20 mouse cellular contexts compared by ENCODE assay signal in the genomic region with DNA sequence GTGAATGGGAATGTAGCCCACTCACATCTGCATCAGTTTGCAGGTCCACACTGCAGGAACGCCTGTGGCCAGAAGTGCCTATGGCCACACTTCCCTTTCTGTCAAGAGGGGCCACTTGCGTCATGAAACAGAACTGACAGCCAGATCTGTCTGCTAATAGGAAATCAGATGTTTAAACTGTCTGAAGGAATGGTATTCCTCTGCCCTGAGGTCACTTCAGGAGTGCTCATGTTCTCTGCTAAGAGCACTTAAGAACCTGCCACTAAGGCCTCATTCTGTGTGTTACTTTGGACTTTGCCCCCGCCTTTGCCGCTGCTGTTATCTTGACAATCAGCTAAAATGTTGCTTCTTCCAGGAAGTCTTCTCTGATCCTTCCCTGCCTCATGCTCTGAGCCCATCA. TPM values are rescaled to one million over a fixed set of nuclear protein-coding genes. Genes with fewer than 3 reads are reported as not detected.
DNase-seq lines count a peak whose midpoint lies in the region; ATAC-seq and TF ChIP-seq lines count a peak whose summit lies in the region.
"Had no signal": no experiment of that assay in that cellular context is flagged by ENCODE, and none has a peak within 500 bp of the region (broad histone marks: within the 10 kb centered on the region; RNA-seq: fewer than 3 reads in every experiment).

No protein-coding gene starts in this region.

- H3K27me3 ChIP-seq in lung, postnatal 0 days (replicated peaks; ENCODE audit: insufficient read depth, low read length) = no peaks in the 10 kb centered on the region
- no peaks in the 10 kb centered on the region for H3K27me3 ChIP-seq in intestine, postnatal 0 days (replicated peaks; ENCODE audit: control insufficient read depth, insufficient read depth, low read length)
- H3K27me3 ChIP-seq: forebrain, embryonic 12.5 days; limb, embryonic 15.5 days; stomach, embryonic 15.5 days had no signal

- no peaks in the 10 kb centered on the region for H3K9me3 ChIP-seq in lung, postnatal 0 days (ENCODE audit: low read length)
- no peaks in the 10 kb centered on the region for H3K9me3 ChIP-seq in intestine, postnatal 0 days (ENCODE audit: control insufficient read depth)
- H3K9me3 ChIP-seq: forebrain, embryonic 12.5 days; heart, embryonic 15.5 days; limb, embryonic 15.5 days; stomach, embryonic 15.5 days had no signal

- TF ChIP-seq CTCF in lung, postnatal 0 days (IDR thresholded peaks at IDR 0.05) = no peak
- no peak for TF ChIP-seq CTCF in intestine, postnatal 0 days (IDR thresholded peaks at IDR 0.05; ENCODE audit: low read depth)

- DNase-seq in lung, postnatal 0 days (ENCODE audit: low spot score) = peak; percentile 57
- no peak for DNase-seq in lung, adult 18-20 months
- peak; percentile 37 for DNase-seq in c-Kit-positive CD71-positive TER-119-positive erythroid progenitor cells, embryonic 14.5 days (ENCODE audit: low spot score)
- no peak for DNase-seq in adrenal gland, postnatal 36 days
- no peak for DNase-seq in urinary bladder, postnatal 10 days (ENCODE audit: low spot score)
- no peak for DNase-seq in gastrocnemius, adult 8-10 months (ENCODE audit: low spot score in 2 of 2)
- DNase-seq: B cell, adult 2 months; gastrocnemius, postnatal 14 days; heart, adult 2 months; layer of hippocampus, postnatal 36 days; right cerebral cortex, postnatal 25 days; thymus, adult 2 months had no signal

- no peak overlapping the region for H3K9ac ChIP-seq in lung, postnatal 0 days (replicated peaks; ENCODE audit: low read depth)
- no peak overlapping the region for H3K9ac ChIP-seq in intestine, postnatal 0 days (ENCODE audit: low read depth, low read length)
- H3K9ac ChIP-seq: forebrain, embryonic 12.5 days; heart, embryonic 15.5 days; limb, embryonic 15.5 days; stomach, embryonic 15.5 days had no signal

- no peak overlapping the region for H3K27ac ChIP-seq in lung, postnatal 0 days (ENCODE audit: low read length)
- no peak overlapping the region for H3K27ac ChIP-seq in intestine, postnatal 0 days (ENCODE audit: low read depth, low read length)
- H3K27ac ChIP-seq: forebrain, embryonic 12.5 days; heart, adult 2 months; heart, embryonic 15.5 days; hindbrain, postnatal 0 days; limb, embryonic 15.5 days; stomach, embryonic 15.5 days had no signal

- peak; percentile 74 for ATAC-seq in lung, postnatal 0 days
- ATAC-seq in intestine, postnatal 0 days = peak; percentile 74
- peak; percentile 35 for ATAC-seq in megakaryocyte progenitor cell, adult 5-6 weeks (replicated peaks; ENCODE audit: poor library complexity)

- no peak overlapping the region for H3K4me3 ChIP-seq in lung, postnatal 0 days (ENCODE audit: low read depth, low read length)
- H3K4me3 ChIP-seq in intestine, postnatal 0 days (ENCODE audit: low read depth, low read length) = no peak overlapping the region
- H3K4me3 ChIP-seq: forebrain, embryonic 12.5 days; heart, adult 2 months; heart, embryonic 15.5 days; limb, embryonic 15.5 days; stomach, embryonic 15.5 days had no signal

- H3K4me2 ChIP-seq in lung, postnatal 0 days (replicated peaks; ENCODE audit: low read depth, low read length) = no peak overlapping the region
- H3K4me2 ChIP-seq in intestine, postnatal 0 days (replicated peaks; ENCODE audit: low read depth) = no peak overlapping the region
- H3K4me2 ChIP-seq: forebrain, embryonic 12.5 days; heart, embryonic 15.5 days; limb, embryonic 15.5 days; midbrain, embryonic 11.5 days; stomach, embryonic 15.5 days had no signal

- TF ChIP-seq EP300 in lung, postnatal 0 days (IDR thresholded peaks at IDR 0.05) = 0 out of 2 replicates have a peak, but pooled peaks have one; percentile 12

- 34% methylated on average over 4 of the region's 4 CpGs for WGBS in lung, postnatal 0 days
- WGBS in intestine, postnatal 0 days = 39% methylated on average over 4 of the region's 4 CpGs

- H3K36me3 ChIP-seq in lung, postnatal 0 days (ENCODE audit: insufficient read depth, low read length) = no peaks in the 10 kb centered on the region
- no peaks in the 10 kb centered on the region for H3K36me3 ChIP-seq in intestine, postnatal 0 days (ENCODE audit: control insufficient read depth, insufficient read depth)
- H3K36me3 ChIP-seq: forebrain, embryonic 12.5 days; heart, embryonic 15.5 days; limb, embryonic 15.5 days; stomach, embryonic 15.5 days had no signal

- H3K4me1 ChIP-seq in lung, postnatal 0 days (ENCODE audit: insufficient read depth, low read depth, low read length) = no peaks in the 10 kb centered on the region
- H3K4me1 ChIP-seq in intestine, postnatal 0 days (replicated peaks; ENCODE audit: control insufficient read depth, insufficient read depth, low read length) = no peaks in the 10 kb centered on the region
- H3K4me1 ChIP-seq: forebrain, embryonic 12.5 days; limb, embryonic 15.5 days had no signal

RNA-seq across cellular contexts. Expression of a gene that starts 48.4 kb away (rescaled TPM):
- polyA plus RNA-seq in lung, postnatal 0 days (2015; fragmentation: Nextera tagmentation; extraction: Ambion mirVana) = 11.5 and 14.0 TPM in 2 replicates
- polyA plus RNA-seq in intestine, postnatal 0 days (2015; fragmentation: Nextera tagmentation; extraction: Ambion mirVana) = 1.8 TPM in 2 replicates
- 1.0 and 1.3 TPM in 2 replicates for total RNA-seq in megakaryocyte progenitor cell, adult 5-6 weeks (2015)
- 0.71 and 0.91 TPM in 2 replicates for total RNA-seq in megakaryocyte progenitor cell, adult 5-6 weeks (2017)
- total RNA-seq in adrenal gland, postnatal 36 days (2021) = 10 to 100 TPM in 1 of 2 experiments, 1 to 10 TPM in 1; 6.3 to 12.5 TPM
- 1 to 10 TPM in 3 of 4 experiments, under 1 TPM in 1; 0.91 to 1.6 (median 1.2) TPM for total RNA-seq in gastrocnemius, adult 8-10 months (2022)

Comparison
In these comparisons a context has a peak if more than half of its experiments do, and no peak if none do; other contexts are left out.
1. DNase-seq: peak in lung, postnatal 0 days (single experiment) and c-Kit-positive CD71-positive TER-119-positive erythroid progenitor cells, embryonic 14.5 days (single experiment); none in lung, adult 18-20 months (0 of 2), adrenal gland, postnatal 36 days (0 of 2), urinary bladder, postnatal 10 days (single experiment) and gastrocnemius, adult 8-10 months (0 of 2).
2. Peak in every context shown above with its lines, with median percentiles within 50 percentile points of each other: ATAC-seq.